Mouse (Mus musculus): Measurements from ENCODE around the gene 5330417H12Rik.
A peak's percentile ranks its signal among the peaks of the same experiment; 100 is the strongest.

Gene 5330417H12Rik

DNA sequence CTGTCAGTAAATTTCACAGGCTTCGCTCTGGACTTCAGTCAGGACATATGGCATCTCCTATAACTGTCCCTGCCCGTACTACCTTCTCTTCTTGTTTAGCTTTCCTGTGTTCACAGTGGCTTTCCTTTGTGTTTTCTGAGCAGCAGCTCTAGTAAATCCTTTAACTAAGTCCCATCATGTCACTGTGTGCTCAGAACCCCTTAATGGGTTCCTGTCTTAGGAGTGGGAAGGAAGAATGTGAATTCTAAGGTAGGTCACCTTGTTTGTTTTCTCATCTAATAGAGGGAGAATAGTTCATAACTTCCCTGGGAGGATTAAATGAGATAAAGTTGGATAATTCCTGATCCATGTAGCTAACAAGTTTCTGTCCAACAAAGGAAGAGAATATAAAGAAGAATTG, at the start of gene 5330417H12Rik:
TSS of gene 5330417H12Rik (minus strand) at position 101 of the 400 bp plus-strand sequence.
- no peak for DNase-seq

DNA sequence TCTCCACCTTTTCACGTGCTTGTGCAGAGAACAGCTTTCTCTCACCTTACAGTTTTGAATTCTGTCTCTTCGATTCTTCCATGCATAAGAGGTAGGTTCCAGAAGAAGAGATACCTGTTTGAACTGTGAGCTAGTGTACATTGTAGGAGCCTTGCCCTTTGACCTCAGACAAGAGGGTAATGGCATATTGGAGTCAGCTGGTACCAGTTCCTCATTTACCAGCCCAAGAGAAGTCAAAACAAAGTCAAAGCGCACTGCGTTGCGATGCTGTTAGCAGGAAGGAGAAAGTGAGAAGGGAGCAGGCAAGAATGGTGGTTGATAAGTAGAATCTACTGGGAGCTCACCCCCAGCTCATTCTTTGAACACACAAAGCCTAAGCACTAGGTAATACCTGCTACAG, 43.6 kb upstream of the 5330417H12Rik start:
- DNase-seq: peak; percentile 32 to 42

DNA sequence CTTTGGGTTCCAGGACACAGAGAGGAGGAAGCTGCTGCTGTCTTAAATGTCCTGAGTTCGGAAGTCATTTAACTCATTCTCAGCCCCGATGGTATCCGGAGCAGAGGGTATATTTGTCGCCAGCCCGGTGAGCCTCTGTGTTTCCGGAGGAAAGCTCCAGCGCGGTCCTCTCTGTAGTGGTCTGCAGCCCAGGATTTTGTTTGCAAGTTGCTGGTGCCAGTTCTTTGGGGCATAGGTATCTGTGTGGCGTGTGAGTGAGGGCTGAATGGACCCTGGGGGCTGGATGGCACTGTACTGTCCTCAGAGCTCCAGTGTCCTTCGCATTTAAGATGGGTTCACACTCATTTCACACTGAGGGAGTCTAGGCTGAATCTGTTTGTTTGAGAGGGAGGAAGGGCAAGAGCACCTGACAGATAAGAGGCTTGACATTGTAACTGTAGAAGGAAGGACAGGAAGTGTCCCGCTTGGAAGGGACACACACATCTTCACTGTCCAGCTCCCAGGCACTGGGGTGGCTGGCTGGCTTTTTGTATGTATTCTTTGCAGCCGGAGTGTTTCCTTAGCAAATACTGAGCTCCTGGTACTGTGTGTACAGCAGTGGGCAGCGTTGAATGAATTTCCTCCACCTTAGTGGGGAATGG, 41.4 kb upstream of the 5330417H12Rik start:
- DNase-seq: no peak

DNA sequence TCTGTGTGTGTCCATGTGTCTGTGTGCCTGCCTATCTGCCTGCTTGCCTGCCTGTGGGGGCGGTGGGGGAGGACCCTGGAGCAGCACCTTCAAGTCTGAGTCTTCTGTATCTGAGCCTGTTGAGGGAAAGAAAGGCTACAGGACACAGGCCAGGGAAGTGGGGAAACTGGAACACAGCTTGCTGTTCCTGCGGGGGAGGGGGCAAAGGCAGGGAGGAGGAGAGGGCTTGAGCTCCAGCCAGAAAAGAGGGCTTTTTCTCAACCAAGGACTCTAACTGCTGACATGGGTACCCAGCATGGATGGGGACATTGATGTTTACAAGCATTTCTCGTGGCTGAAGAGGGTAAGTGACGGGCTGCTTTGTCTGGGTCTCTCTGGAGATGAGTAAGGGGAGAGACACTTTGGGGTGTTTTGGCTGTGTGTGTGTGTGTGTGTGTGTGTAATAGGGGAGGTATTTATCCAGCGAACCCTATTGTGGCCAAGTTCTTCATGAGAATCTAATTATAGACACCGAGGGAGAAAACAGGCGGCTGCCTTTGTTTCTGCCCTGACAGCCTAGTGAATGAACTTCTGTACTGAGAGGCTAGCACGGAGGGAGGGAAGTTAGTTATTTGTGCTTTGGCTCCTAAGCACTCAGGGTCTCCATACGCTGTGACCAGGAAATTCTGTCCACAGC, 40.8 kb upstream of the 5330417H12Rik start:
- no peak for DNase-seq

DNA sequence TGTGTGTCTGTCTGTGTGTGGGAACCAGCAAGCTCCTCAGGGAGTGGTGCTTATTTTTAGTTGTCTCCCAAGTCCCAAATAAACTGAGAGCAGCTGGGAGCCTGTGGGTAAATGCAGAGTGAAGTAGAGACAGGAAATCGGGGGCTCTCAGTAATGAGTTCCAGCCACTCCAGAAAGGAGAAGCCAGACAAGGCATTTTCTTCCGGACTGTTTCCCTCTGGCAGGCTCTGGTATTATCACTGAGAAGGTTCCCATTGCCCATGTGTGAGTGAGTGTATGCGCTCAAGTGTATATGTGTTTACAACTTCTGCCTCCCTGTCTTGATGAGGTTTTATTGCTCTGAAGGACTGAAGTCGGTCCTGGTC, 40.2 kb upstream of the 5330417H12Rik start:
- no peak for DNase-seq

DNA sequence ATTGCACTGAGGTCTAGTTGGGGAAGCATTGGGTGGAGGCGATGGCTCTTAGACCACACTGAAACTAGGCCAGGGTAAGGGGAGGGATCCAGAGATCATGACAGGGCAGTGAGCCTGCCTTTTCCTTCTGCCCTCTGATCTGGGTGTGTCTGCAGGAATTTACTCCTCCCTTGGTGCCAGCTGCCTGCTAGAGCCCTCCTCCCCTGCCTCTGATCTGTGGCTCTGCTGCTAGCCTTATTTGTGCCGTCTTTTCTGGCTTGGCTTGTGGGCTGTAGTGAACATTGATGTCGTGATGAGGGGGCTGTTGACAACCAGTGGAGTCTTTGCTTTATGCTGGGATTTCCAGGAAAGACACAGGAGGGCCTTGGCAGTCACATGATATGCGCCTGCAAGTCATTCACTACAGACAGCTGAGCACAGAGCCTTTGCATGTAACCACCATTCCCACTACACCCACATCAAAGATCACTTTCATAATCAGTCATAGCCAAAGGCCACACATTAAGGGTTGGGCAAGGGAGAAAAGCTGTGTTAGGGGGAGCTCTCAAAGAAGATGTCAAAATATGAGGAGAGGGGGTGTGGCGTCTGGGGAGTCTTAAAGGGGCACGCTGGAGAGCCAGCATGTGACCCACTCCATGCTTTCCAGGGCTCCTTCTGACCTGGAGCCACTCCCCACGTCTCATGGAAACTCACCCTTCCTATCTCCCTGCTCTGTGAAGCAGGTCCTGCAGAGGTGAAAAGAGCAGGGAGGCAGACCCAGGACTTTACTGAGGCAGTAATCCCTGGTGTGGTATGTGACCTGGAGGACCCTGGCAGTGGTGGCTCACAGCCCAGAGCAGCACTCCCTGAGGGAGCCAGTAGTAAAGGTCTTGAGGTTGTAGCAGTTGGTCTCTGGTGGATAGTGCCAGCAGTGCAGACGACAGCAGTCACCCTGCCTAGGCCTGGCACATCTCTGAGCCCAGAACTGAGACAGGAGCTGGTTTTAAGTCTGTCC, 39.4 kb upstream of the 5330417H12Rik start:
- no peak for DNase-seq

DNA sequence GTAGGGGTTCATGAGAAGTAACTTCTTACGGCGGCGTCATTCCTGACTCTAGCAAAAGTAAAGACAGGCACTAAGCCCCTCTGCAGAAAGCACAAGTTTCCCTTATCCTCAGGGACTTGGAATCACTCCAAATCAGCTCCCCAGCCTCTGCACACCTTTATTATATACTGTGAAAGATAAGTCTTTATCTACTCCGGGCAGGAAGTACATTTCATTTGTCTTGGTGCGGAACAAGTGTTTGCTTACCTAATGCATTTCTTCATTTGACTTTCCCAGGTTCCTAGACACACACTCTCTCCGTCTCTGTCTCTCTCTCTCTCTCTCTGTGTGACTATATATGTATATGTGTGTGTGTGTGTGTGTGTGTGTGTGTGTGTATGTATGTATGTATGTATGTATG, 38.7 kb upstream of the 5330417H12Rik start:
- no peak for DNase-seq

DNA sequence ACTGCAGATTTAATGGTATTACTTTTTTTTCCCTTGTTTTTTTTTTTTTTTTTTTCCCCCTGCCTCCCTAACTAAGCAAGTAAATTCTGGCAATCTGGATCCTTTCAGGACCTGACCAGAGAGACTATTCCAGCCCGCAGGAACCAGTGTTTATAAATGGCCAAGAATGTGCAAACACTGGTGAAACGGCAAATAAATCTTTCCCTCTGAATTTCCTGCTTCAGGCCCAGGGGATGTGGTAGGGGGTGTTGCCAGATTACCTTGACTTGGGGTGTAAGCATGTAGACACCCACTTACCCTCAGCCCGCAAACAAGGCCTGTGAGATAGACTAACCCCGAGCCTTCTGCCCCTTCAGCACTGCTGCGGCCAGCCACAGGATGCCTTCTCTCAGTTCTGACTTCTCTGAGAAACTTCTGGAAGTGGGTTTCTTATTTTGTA, 36.9 kb upstream of the 5330417H12Rik start:
- DNase-seq: no peak

DNA sequence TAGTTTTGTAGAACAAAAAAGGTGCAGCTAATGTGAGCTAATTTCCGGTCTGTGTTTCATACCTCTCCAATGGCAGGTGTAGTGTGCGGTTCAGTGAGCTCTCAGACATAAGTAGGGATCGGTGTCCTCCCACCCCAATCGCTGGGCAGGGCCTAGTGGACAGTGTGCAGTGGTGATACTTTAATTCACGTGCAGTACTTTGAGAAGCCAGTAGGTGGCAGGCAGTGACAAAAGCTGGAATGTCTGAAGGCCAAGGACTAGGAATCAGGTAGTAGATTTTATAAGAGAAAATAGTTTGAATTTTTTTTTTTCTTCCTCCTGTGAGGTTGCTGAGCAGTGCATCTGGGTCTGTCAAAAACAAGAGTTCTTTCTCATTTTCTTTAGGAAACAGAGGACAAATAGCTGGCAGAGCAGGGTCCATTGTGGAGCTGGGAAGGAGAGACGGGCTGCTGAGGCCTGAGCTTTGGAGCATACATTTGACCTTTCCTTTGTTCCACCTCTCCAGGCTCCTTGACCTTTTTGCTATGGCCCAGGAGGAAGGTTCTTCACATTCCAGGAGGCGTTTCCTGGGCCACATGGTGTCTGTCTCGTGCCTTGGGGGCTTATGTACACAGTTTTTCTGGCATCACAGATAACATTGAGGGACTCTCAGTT, 36.4 kb upstream of the 5330417H12Rik start:
- peak; percentile 64 to 67 for DNase-seq

DNA sequence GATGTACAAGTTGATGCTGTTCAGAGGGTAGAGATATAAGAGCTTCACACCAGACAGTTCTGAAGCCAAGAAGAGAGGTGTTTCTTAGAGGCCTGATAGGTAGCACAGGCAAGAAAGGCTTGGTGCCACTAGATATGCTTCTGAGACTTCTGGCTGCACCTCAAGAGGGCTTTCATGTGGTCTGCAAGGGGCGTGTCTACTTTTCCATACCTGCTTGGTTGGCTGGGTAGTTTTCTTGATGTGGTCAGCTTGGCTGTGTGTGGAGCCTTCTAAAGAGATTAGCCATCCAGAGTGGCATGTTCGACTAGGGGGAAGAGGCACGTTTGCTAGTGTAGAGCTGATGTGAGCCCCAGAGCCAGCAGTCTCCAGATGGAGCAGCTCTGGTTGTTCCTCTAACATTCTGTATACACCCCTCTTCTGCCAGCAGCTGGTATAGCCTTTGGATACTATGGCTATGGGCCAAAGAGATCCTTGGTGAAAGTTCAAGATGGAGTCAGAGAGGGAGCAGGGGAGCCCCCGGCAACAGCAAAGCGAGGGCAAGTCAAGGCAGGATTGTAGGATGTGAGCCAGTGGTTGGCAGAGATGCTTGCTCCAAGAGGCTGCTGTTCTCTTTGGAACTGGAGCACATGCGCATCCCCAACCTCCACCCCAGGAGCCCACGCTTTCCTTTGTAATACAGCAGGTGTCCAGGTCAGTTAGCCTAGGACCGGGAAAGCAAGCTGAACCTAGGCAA, 34.4 kb upstream of the 5330417H12Rik start:
- no peak for DNase-seq

DNA sequence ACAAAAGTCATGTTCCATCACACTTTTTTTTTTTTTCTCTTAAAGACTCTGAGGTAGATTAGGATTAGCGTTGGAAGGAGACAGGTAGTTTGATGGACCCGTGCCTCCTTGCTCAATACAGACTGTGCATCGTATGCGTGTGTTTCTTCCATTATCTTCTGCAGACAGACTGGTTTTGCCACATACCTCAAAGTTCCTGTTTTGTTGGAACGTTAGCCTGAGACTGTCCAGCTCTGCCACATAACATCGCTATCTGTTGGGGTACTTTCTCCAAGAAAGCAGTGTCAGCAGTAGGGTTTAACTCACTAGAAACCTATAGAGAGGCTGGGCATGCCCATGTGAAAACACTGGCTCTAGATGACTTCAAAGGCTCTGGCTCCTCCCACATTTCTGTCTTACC, 31.5 kb upstream of the 5330417H12Rik start:
- DNase-seq: no peak

DNA sequence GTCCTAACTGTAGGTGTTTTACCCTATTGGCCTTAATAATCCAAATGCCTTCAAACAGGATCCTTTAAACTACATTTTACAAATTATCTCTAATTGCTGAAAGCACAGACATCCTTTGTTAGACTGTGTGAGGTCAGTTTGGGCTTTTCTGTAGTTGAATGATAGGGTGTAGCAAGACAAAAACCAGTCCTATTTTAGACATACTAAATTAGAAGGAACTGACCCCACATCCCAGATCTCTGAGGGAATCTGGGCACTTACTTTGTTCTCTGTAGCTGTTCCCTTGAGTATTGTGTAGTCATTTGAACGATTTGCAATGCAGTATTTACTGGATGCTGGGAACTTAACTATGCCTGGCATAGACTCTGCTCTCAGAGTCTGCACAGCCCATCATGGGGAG, 26.9 kb upstream of the 5330417H12Rik start:
- DNase-seq: no peak

DNA sequence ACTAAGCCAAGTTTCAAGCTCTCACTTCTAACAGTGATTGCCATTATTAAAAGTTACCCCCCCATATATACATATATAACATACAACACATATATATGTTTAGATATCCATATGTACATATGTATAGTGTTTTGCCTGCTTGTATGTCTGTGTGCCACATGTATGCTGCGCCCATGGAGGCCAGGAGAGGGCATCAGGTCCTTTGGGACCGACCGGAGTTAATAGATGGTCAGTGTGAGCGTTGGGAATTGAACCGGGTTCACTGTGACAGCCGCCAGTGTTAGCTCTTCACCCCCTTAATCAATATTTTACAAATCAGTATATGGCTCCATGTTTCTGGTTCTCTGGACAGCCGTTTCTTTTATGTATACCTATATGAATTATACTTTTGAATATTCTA, 25.0 kb upstream of the 5330417H12Rik start:
- no peak for DNase-seq

DNA sequence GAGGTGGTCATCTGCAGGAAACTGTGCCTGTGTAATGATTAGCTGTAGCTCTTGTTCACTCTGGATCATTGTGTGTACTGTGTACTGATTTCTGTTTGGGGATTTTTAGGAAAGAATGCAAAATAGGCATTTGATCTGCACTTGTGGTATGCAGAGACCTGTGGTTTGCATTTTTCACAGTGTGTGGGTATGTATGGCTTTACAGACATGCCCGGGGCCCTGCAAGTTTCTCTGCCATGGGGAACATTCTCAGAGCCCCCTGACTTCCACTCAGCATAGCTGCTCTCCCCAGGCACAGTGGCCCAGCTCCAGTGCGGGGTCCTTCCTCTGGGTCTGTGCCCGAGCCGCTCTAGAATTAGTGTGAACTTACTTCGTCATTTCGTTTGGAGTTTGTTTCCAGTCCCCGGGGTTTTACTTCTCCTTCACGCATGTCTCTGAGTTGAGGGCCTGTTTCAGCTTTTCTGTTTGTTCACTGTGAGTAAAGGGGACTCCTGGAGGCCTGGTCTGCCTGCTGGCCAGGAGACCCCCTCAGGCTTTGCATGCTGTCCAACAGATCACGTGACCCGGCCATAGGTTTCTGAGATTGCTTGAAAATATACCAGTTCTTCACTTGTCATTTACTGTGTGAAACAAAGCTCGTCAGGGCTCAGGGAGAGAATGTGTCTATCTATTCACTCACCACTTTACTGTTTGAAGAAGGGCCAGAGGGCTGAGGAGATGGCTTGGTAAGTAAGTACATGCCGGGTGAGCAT, 24.2 kb upstream of the 5330417H12Rik start:
- DNase-seq: no peak

DNA sequence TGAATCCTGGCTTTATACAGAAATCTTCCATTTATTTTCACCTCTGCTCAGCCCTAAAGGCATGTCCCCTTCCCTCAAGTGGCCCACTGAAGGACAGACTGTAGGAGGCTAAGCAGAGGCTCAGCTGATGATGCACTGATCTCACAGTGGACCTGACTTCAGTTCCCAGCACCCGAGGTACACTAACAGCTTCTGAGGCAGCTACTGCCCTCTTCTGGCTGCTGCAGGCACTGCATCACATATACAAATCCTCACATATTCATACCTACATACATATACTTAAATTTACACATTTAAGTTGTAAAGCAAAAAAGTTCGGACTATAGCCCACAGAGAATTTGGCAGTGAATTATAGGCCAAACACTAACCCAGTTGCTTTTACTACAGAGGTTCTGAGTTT, 20.0 kb upstream of the 5330417H12Rik start:
- peak in 1 of 2 experiments; percentile 16 for DNase-seq

DNA sequence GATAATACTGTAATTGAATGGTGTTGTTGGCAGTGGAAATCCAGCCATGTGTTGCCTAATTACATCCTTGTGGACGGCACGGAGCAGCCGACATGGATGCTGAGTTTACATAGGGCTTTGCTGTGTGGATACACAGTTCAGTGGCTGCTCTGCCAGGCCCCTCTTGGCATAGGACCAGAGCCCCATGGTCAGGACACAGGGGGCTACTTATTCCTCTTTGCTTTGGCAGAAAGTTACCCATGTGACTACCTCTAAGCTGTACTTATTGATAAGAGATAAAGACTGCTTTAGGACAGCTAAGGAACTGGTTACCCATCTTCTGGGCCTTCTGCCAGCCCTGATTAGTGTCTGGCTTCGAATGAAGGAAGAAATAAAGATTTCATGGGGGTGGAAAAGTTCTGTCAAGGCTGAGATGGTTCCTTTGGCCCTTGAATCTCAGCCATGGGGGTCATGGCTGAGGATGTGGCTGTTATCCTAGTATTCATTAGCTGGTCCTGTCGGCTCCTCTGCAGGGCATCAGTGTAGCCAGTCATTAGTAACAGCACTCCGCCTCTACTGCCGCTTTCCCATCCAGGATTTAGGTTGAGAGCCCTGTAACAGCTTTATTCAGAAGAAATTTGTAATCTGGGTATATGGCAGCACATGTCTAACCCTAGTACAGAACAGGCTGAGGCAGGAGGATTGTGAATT, 17.8 kb upstream of the 5330417H12Rik start:
- no peak for DNase-seq

DNA sequence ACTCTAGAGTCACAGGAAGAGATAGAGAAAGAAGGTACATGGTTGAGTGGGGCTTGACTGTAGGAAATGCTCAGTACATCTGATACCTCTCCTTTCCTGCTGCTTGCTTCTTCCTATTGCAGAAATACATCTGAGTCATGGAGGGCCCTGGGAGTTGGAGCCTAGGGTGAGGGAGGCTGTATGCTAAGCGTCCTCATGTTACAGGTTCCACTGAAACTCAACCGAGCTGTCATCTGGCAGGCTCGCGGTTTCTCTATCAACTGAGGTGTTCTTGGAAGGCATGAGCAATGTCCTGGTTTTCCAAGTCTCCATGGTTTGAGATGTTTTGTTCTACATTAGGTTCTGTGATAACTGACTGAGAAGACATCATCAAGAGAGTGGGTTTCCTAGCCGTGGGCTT, 13.1 kb upstream of the 5330417H12Rik start:
- DNase-seq: no peak

DNA sequence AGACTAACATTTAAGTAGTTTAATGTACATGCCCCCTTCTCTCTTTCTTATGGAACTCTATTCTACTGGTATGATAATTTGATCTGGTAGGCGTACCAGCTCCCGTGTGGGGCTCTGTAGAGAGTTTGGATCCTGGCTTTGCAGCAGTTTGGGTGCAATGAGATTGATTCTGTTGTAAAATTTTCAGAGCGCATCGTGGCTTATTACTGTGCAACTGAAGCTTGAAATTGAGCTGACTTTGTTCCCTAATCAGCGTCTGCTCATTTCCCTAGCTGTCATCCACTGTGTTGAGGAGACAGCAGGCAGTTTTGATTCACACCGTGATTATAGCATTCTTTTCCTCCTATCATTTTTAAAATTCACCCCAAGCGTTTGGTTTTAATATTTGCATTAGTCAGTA, 12.4 kb upstream of the 5330417H12Rik start:
- DNase-seq: no peak

DNA sequence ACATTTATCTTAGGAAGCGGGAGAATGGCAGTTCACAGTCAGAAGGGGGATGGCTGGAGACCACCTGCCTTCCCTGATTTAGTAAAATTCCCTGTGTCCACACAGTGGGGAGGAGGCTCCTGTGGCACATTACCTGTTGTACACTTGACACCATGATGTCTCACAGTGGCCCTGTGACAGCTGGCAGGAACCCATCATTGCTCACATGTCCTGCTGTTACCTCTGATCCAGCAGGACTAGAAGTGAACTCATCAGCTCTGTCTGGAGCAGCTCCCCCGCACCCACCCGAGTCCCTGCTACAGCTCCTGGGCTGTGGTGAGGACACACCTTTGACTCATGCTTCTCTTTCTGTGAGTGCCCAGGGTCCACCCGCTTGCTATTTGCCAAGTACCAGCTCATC, 8.2 kb upstream of the 5330417H12Rik start:
- no peak for DNase-seq

DNA sequence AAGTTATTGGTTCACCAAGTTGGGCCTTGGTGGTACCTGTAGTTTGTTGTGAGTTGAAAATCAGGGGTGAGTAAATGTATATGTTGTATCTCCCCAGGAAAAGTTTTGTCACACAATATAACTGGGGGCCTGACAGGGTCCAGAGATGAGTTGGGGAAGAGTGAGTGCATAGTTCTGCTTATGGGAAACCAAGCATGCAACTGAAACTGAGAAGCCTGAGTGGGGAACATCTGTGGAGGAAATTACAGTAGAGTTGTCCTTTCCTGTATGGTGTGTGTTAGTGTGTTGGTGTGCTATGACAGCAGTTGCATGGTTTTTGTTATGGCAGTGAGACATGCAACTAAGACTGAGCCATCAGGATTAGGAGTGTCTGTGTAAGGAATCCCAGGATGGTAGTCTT, 3.4 kb upstream of the 5330417H12Rik start:
- DNase-seq: peak in 1 of 2 experiments; percentile 23

DNA sequence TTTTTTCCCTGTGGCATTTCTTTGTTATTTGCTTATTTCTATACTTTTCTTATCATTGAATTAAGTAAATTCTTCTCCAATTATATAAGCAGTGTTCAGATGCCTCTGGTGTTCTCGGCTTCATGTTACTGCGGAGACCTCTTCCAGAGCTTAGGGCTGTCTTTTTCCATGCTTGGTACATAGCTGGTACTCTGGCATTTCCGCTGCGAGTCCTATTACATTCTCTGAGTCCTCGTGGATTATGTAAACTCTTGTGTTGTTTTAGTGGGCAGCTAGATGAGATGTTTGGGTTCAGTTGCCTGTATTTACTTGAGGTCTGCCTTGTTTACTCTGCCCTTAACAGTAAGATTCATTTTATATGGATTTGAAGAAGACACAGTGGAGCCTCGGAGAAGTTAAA, 820 bp upstream of the 5330417H12Rik start:
- no peak for DNase-seq
